Mouse (Mus musculus): ENCODE data around the gene Agpat2. TPM values are rescaled to one million over a fixed set of nuclear protein-coding genes. Genes with fewer than 3 reads are reported as not detected.

The Agpat2 gene
- total RNA-seq, 2 experiments from 2014 or later = 0.85 to 1.2 TPM

- intact Hi-C loops (cut with DNase I) = loop anchor here (1.0 kb wide), 1 partner anchor 55 kb away; no protein-coding TSS in a partner anchor
- DNase-seq (ENCODE audit: low spot score in 2 of 2) = peak in 1 of 2 experiments; percentile 33
These were observed 18.5 kb downstream of the Agpat2 start for GRCm38 (mm10) chr2:26585713-26586112.

GRCm38 (mm10) chr2:26583640-26584039 lies 20.6 kb downstream of the Agpat2 start:
- intact Hi-C loops (cut with DNase I) = no loop called here
- no peak for DNase-seq (ENCODE audit: low spot score in 2 of 2)

GRCm38 (mm10) chr2:26582741-26583140 lies 21.5 kb downstream of the Agpat2 start:
- no peak for DNase-seq (ENCODE audit: low spot score in 2 of 2)
- intact Hi-C loops (cut with DNase I) = no loop called here

- intact Hi-C loops (cut with DNase I) = no loop called here
- no peak for DNase-seq (ENCODE audit: low spot score in 2 of 2)
These were observed 22.0 kb downstream of the Agpat2 start for GRCm38 (mm10) chr2:26582203-26582602.

- intact Hi-C loops (cut with DNase I) = no loop called here
- DNase-seq (ENCODE audit: low spot score in 2 of 2) = no peak
These were observed 23.5 kb downstream of the Agpat2 start for GRCm38 (mm10) chr2:26580751-26581150.

GRCm38 (mm10) chr2:26579714-26580113 lies 24.5 kb downstream of the Agpat2 start, which contains the start of gene Egfl7:
TSS of gene Egfl7 (plus strand) at chr2:26580014.
- intact Hi-C loops (cut with DNase I) = no loop called here
- DNase-seq (ENCODE audit: low spot score in 2 of 2) = no peak

- no peak for DNase-seq (ENCODE audit: low spot score in 2 of 2)
- intact Hi-C loops (cut with DNase I) = no loop called here
These were observed 25.8 kb downstream of the Agpat2 start for GRCm38 (mm10) chr2:26578369-26578768.

- DNase-seq (ENCODE audit: low spot score in 2 of 2) = no peak
- intact Hi-C loops (cut with DNase I) = no loop called here
These were observed 27.8 kb downstream of the Agpat2 start for GRCm38 (mm10) chr2:26576462-26576861.

- intact Hi-C loops (cut with DNase I) = no loop called here
- DNase-seq (ENCODE audit: low spot score in 2 of 2) = no peak
These were observed 28.4 kb downstream of the Agpat2 start for GRCm38 (mm10) chr2:26575865-26576264.

GRCm38 (mm10) chr2:26575378-26575777 lies 28.8 kb downstream of the Agpat2 start:
- DNase-seq (ENCODE audit: low spot score in 2 of 2) = no peak
- intact Hi-C loops (cut with DNase I) = no loop called here

- intact Hi-C loops (cut with DNase I) = no loop called here
- DNase-seq (ENCODE audit: low spot score in 2 of 2) = no peak
These were observed 29.4 kb downstream of the Agpat2 start for GRCm38 (mm10) chr2:26574862-26575261.

GRCm38 (mm10) chr2:26573807-26574206 lies 30.4 kb downstream of the Agpat2 start:
- DNase-seq (ENCODE audit: low spot score in 2 of 2) = no peak
- intact Hi-C loops (cut with DNase I) = no loop called here

- DNase-seq (ENCODE audit: low spot score in 2 of 2) = peak in 1 of 2 experiments; percentile 51
- intact Hi-C loops (cut with DNase I) = no loop called here
These were observed 30.8 kb downstream of the Agpat2 start for GRCm38 (mm10) chr2:26573396-26573795.

- no peak for DNase-seq (ENCODE audit: low spot score in 2 of 2)
- intact Hi-C loops (cut with DNase I) = no loop called here
These were observed 32.4 kb downstream of the Agpat2 start for GRCm38 (mm10) chr2:26571826-26572225.

GRCm38 (mm10) chr2:26571400-26571799 lies 32.8 kb downstream of the Agpat2 start:
- no peak for DNase-seq (ENCODE audit: low spot score in 2 of 2)
- intact Hi-C loops (cut with DNase I) = no loop called here

GRCm38 (mm10) chr2:26570034-26570433 lies 34.2 kb downstream of the Agpat2 start:
- peak; percentile 39 to 47 for DNase-seq (ENCODE audit: low spot score in 2 of 2)
- intact Hi-C loops (cut with DNase I) = no loop called here

GRCm38 (mm10) chr2:26566221-26566620 lies 38.0 kb downstream of the Agpat2 start:
- DNase-seq (ENCODE audit: low spot score in 2 of 2) = no peak
- intact Hi-C loops (cut with DNase I) = loop anchor here (1.0 to 10.0 kb wide), 4 partner anchors 117 to 411 kb away; no protein-coding TSS in a partner anchor

GRCm38 (mm10) chr2:26561351-26562016 lies 42.7 kb downstream of the Agpat2 start:
- peak; percentile 41 to 57 for DNase-seq (ENCODE audit: low spot score in 2 of 2)
- intact Hi-C loops (cut with DNase I) = loop anchor here (1.0 to 10.0 kb wide), 3 partner anchors 112 to 407 kb away; no protein-coding TSS in a partner anchor

- intact Hi-C loops (cut with DNase I) = loop anchor here (10.0 kb wide), 2 partner anchors 236 to 406 kb away; no protein-coding TSS in a partner anchor
- no peak for DNase-seq (ENCODE audit: low spot score in 2 of 2)
These were observed 43.7 kb downstream of the Agpat2 start for GRCm38 (mm10) chr2:26560506-26560905.

- intact Hi-C loops (cut with DNase I) = no loop called here
- DNase-seq (ENCODE audit: low spot score in 2 of 2) = no peak
These were observed 47.7 kb downstream of the Agpat2 start for GRCm38 (mm10) chr2:26556535-26556993.

- peak; percentile 46 to 65 for DNase-seq (ENCODE audit: low spot score in 2 of 2)
- intact Hi-C loops (cut with DNase I) = no loop called here
These were observed 49.1 kb downstream of the Agpat2 start for GRCm38 (mm10) chr2:26555076-26555475.
